Mouse (Mus musculus): ENCODE data around the gene Clmn. TPM values are rescaled to one million over a fixed set of nuclear protein-coding genes. Genes with fewer than 3 reads are reported as not detected.
A peak's percentile ranks its signal among the peaks of the same experiment; 100 is the strongest.

Gene Clmn
- polyA plus RNA-seq, 1 experiment = 6.1 TPM

GRCm38 (mm10) chr12:104794957-104795356 lies 69.9 kb downstream of the Clmn start:
- TF ChIP-seq POLR2A (IDR thresholded peaks at IDR 0.05; ENCODE audit: borderline replicate concordance, extremely low read depth, low read depth, low read length) (no peak), CTCF (IDR thresholded peaks at IDR 0.05; ENCODE audit: insufficient read depth, low read length) (no peak)
- WGBS = 88% methylated on average over 5 of the region's 5 CpGs
- Histone ChIP-seq H3K4me3 (replicated peaks; ENCODE audit: extremely low read depth, low read depth, low read length) (no peak overlapping the region), H3K4me1 (ENCODE audit: control insufficient read depth, insufficient read depth, low read length) (no peaks in the 10 kb centered on the region)
- DNase-seq = no peak

DNA sequence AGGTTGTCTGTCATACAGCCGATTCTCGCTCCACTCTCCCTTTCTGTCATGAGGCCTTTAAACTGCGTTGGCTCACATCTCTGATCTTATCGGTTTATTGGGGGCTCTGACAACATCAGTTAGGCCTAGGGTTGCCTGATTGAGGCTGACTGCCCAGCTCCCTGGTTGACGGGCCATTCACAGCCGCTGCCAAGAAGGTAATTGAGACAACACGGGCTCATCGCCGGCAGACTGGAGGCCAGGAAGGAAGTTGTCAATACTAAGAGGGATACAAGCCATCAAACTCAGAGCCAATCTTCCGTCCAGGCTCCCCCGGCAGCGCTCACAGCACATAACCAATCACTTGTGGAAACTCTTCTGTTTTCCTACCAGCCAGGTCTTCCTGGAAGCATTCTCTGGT lies 71.4 kb downstream of the Clmn start:
- Histone ChIP-seq H3K4me3 (replicated peaks; ENCODE audit: extremely low read depth, low read depth, low read length) (no peak overlapping the region), H3K4me1 (ENCODE audit: control insufficient read depth, insufficient read depth, low read length) (no peaks in the 10 kb centered on the region)
- 39% methylated on average over 12 of the region's 12 CpGs for WGBS
- TF ChIP-seq POLR2A (IDR thresholded peaks at IDR 0.05; ENCODE audit: borderline replicate concordance, extremely low read depth, low read depth, low read length) (no peak), CTCF (IDR thresholded peaks at IDR 0.05; ENCODE audit: insufficient read depth, low read length) (no peak)
- DNase-seq = no peak

DNA sequence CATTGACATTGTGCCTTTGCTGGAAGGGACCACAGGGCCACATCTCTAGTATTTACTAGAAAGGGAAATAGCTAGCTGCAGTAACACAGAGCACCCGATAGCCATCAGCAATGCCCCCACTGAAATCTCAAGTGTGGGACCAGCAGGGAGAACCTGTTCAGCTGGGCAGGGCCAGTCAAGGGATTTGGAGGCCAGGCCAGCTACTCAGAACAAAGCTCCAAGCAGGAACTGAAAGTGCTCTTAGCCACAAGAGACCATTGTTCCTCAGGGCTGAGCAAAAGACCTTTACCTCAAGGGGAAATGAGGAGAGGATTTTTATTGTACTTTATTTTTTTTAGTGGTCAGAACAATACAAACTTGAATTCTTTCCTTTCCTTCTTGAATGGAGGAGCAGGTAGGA lies 87.3 kb downstream of the Clmn start:
- no peak for TF ChIP-seq CTCF (IDR thresholded peaks at IDR 0.05; ENCODE audit: insufficient read depth, low read length)
- TF ChIP-seq POLR2A (IDR thresholded peaks at IDR 0.05; ENCODE audit: borderline replicate concordance, extremely low read depth, low read depth, low read length) = no peak
- peak; percentile 21 for DNase-seq

GRCm38 (mm10) chr12:104771941-104772340 lies 92.9 kb downstream of the Clmn start:
- no peak for DNase-seq
- Histone ChIP-seq H3K4me1 (ENCODE audit: control insufficient read depth, insufficient read depth, low read length) (no peaks in the 10 kb centered on the region), H3K4me3 (replicated peaks; ENCODE audit: extremely low read depth, low read depth, low read length) (no peak overlapping the region)
- no peak for TF ChIP-seq POLR2A (IDR thresholded peaks at IDR 0.05; ENCODE audit: borderline replicate concordance, extremely low read depth, low read depth, low read length)
- TF ChIP-seq CTCF (IDR thresholded peaks at IDR 0.05; ENCODE audit: insufficient read depth, low read length) = no peak
- 72% methylated on average over 2 of the region's 2 CpGs for WGBS

More for the DNA sequence above, 87.3 kb downstream of the Clmn start:
- no peaks in the 10 kb centered on the region for H3K4me1 ChIP-seq (ENCODE audit: control insufficient read depth, insufficient read depth, low read length)
- 71% methylated on average over 1 of the region's 1 CpGs for WGBS
- H3K4me3 ChIP-seq (replicated peaks; ENCODE audit: extremely low read depth, low read depth, low read length) = no peak overlapping the region

- no peaks in the 10 kb centered on the region for H3K4me1 ChIP-seq (ENCODE audit: control insufficient read depth, insufficient read depth, low read length)
- TF ChIP-seq POLR2A (IDR thresholded peaks at IDR 0.05; ENCODE audit: borderline replicate concordance, extremely low read depth, low read depth, low read length) (no peak), CTCF (IDR thresholded peaks at IDR 0.05; ENCODE audit: insufficient read depth, low read length) (no peak)
- no peak for DNase-seq
- WGBS = 64% methylated on average over 10 of the region's 10 CpGs
- no peak overlapping the region for H3K4me3 ChIP-seq (replicated peaks; ENCODE audit: extremely low read depth, low read depth, low read length)
Measured at GRCm38 (mm10) chr12:104769201-104769785, 95.6 kb downstream of the Clmn start.

GRCm38 (mm10) chr12:104767183-104767582 lies 97.7 kb downstream of the Clmn start:
- no peak overlapping the region for H3K4me3 ChIP-seq (replicated peaks; ENCODE audit: extremely low read depth, low read depth, low read length)
- DNase-seq = no peak
- WGBS = 79% methylated on average over 4 of the region's 4 CpGs
- no peak for TF ChIP-seq POLR2A (IDR thresholded peaks at IDR 0.05; ENCODE audit: borderline replicate concordance, extremely low read depth, low read depth, low read length)
- TF ChIP-seq CTCF (IDR thresholded peaks at IDR 0.05; ENCODE audit: insufficient read depth, low read length) = 0 out of 2 replicates have a peak, but pooled peaks have one; percentile 30
- no peaks in the 10 kb centered on the region for H3K4me1 ChIP-seq (ENCODE audit: control insufficient read depth, insufficient read depth, low read length)

GRCm38 (mm10) chr12:104765761-104766160 lies 99.1 kb downstream of the Clmn start:
- no peak for DNase-seq
- Histone ChIP-seq H3K4me3 (replicated peaks; ENCODE audit: extremely low read depth, low read depth, low read length) (no peak overlapping the region), H3K4me1 (ENCODE audit: control insufficient read depth, insufficient read depth, low read length) (no peaks in the 10 kb centered on the region)
- 65% methylated on average over 7 of the region's 7 CpGs for WGBS
- TF ChIP-seq POLR2A (IDR thresholded peaks at IDR 0.05; ENCODE audit: borderline replicate concordance, extremely low read depth, low read depth, low read length) = no peak
- no peak for TF ChIP-seq CTCF (IDR thresholded peaks at IDR 0.05; ENCODE audit: insufficient read depth, low read length)

- Histone ChIP-seq H3K4me3 (replicated peaks; ENCODE audit: extremely low read depth, low read depth, low read length) (no peak overlapping the region), H3K4me1 (ENCODE audit: control insufficient read depth, insufficient read depth, low read length) (no peaks in the 10 kb centered on the region)
- WGBS = 58% methylated on average over 5 of the region's 5 CpGs
- DNase-seq = no peak
- TF ChIP-seq CTCF (IDR thresholded peaks at IDR 0.05; ENCODE audit: insufficient read depth, low read length) (no peak), POLR2A (IDR thresholded peaks at IDR 0.05; ENCODE audit: borderline replicate concordance, extremely low read depth, low read depth, low read length) (no peak)
Measured at GRCm38 (mm10) chr12:104765116-104765515, 99.8 kb downstream of the Clmn start.

GRCm38 (mm10) chr12:104763918-104764317 lies 101.0 kb downstream of the Clmn start:
- no peak for DNase-seq
- Histone ChIP-seq H3K4me3 (replicated peaks; ENCODE audit: extremely low read depth, low read depth, low read length) (no peak overlapping the region), H3K4me1 (ENCODE audit: control insufficient read depth, insufficient read depth, low read length) (no peaks in the 10 kb centered on the region)
- TF ChIP-seq POLR2A (IDR thresholded peaks at IDR 0.05; ENCODE audit: borderline replicate concordance, extremely low read depth, low read depth, low read length) (no peak), CTCF (IDR thresholded peaks at IDR 0.05; ENCODE audit: insufficient read depth, low read length) (no peak)
- 87% methylated on average over 6 of the region's 6 CpGs for WGBS

GRCm38 (mm10) chr12:104761411-104761810 lies 103.5 kb downstream of the Clmn start:
- Histone ChIP-seq H3K4me1 (ENCODE audit: control insufficient read depth, insufficient read depth, low read length) (no peaks in the 10 kb centered on the region), H3K4me3 (replicated peaks; ENCODE audit: extremely low read depth, low read depth, low read length) (no peak overlapping the region)
- WGBS = 77% methylated on average over 8 of the region's 8 CpGs
- no peak for TF ChIP-seq POLR2A (IDR thresholded peaks at IDR 0.05; ENCODE audit: borderline replicate concordance, extremely low read depth, low read depth, low read length)
- TF ChIP-seq CTCF (IDR thresholded peaks at IDR 0.05; ENCODE audit: insufficient read depth, low read length) = no peak
- no peak for DNase-seq

Data from lung, adult 2 months (tissue).